Mouse (Mus musculus) intestine, embryonic 16.5 days (tissue): ENCODE measurements around the gene Baz2b. TPM values are rescaled to one million over a fixed set of nuclear protein-coding genes. Genes with fewer than 3 reads are reported as not detected.
A peak's percentile ranks its signal among the peaks of the same experiment; 100 is the strongest.

ENCODE experiments used
- ATAC-seq: fragments of 200-750 bp; cut with Nextera tagmentation; 2 replicates; pipeline ENCODE4 v1.8.0; 2017; ENCODE audit warnings: moderate TSS enrichment, moderate library complexity
- H3K27ac ChIP-seq: fragments of 300-500 bp; sonication (generic); 2 replicates; pipeline ENCODE4 v1.5.1; 2014; ENCODE audit warnings: mild to moderate bottlenecking, low read length
- H3K27me3 ChIP-seq: fragments of 300-500 bp; sonication (generic); replicated peaks from 2 replicates; pipeline ENCODE4 v1.6.1; 2014; ENCODE audit warnings: low read length, control low read depth, mixed read lengths; ENCODE audit not compliant: control insufficient read depth, insufficient read depth
- H3K36me3 ChIP-seq: fragments of 300-500 bp; sonication (generic); 2 replicates; pipeline ENCODE4 v1.6.1; 2014; ENCODE audit warnings: low read length, control low read depth; ENCODE audit not compliant: control insufficient read depth, insufficient read depth
- H3K4me1 ChIP-seq: fragments of 300-500 bp; sonication (generic); 2 replicates; pipeline ENCODE4 v1.6.1; 2014; ENCODE audit warnings: low read length, control low read depth, mixed read lengths; ENCODE audit not compliant: control insufficient read depth, insufficient read depth
- H3K4me2 ChIP-seq: fragments of 300-500 bp; sonication (generic); 2 replicates; pipeline ENCODE4 v1.6.1; 2014; ENCODE audit warnings: low read depth, low read length, control low read depth
- H3K4me3 ChIP-seq: fragments of 300-500 bp; sonication (generic); 2 replicates; pipeline ENCODE4 v1.5.1; 2014; ENCODE audit warnings: mild to moderate bottlenecking, low read length
- H3K9ac ChIP-seq: fragments of 300-500 bp; sonication (generic); 2 replicates; pipeline ENCODE4 v1.6.1; 2014; ENCODE audit warnings: low read depth, low read length
- H3K9me3 ChIP-seq: fragments of 300-500 bp; sonication (generic); 2 replicates; pipeline ENCODE4 v1.6.1; 2016; ENCODE audit warnings: low read length, control low read depth; ENCODE audit not compliant: control insufficient read depth
- WGBS: fragments of 180-500 bp; shearing (Covaris S2); extraction: QIAGEN DNeasy Blood & Tissue Kit; methylation state at CpG from one replicate; pipeline ENCODE4 v1.1.7; 2014; 5-methylcytosine and 5-hydroxymethylcytosine counted together
- polyA plus RNA-seq: library from polyadenylated mRNA; unstranded; fragments of >200 nt; fragmentation: Nextera tagmentation; extraction: Ambion mirVana; gene quantifications from 2 replicates; pipeline ENCODE4 v1.2.1, GENCODE M21; 2015

Gene Baz2b
- polyA plus RNA-seq, 1 experiment from 2014 or later, result 42.3 TPM

GRCm38 (mm10) chr2:60026554-60026953 is 183.1 kb downstream of the Baz2b start:
- Histone ChIP-seq H3K27ac (no peak overlapping the region), H3K4me1 (no peaks in the 10 kb centered on the region), H3K9me3 (no peaks in the 10 kb centered on the region), H3K4me3 (no peak overlapping the region), H3K36me3 (no peaks in the 10 kb centered on the region), H3K9ac (no peak overlapping the region), H3K27me3 (no peaks in the 10 kb centered on the region), H3K4me2 (no peak overlapping the region)
- ATAC-seq, result no peak
- 76% methylated on average over 6 of the region's 6 CpGs for WGBS

DNA sequence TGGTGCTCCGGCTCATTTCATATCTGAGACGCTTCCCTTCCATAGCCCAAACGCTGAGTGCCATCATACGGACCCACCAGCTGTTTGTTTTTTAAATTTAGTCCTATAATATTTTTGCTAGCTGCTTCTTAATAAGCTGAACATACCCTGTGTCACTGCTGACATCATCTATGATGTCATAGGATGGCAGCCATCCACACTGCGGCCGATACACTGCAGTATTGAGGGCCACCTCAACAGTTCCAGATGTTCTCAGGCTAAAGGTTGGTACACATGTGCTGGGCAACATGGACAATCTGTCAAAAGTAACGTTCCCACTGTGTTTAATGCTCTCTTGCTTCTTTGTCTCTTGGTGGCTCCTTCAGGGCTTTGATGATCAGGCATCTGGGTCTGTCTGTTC is 185.9 kb downstream of the Baz2b start:
- Histone ChIP-seq H3K9me3 (no peaks in the 10 kb centered on the region), H3K27me3 (no peaks in the 10 kb centered on the region), H3K4me2 (no peak overlapping the region), H3K4me1 (no peaks in the 10 kb centered on the region), H3K4me3 (no peak overlapping the region), H3K27ac (no peak overlapping the region), H3K9ac (no peak overlapping the region), H3K36me3 (no peaks in the 10 kb centered on the region)
- ATAC-seq, result no peak
- WGBS, result 90% methylated on average over 7 of the region's 7 CpGs

DNA sequence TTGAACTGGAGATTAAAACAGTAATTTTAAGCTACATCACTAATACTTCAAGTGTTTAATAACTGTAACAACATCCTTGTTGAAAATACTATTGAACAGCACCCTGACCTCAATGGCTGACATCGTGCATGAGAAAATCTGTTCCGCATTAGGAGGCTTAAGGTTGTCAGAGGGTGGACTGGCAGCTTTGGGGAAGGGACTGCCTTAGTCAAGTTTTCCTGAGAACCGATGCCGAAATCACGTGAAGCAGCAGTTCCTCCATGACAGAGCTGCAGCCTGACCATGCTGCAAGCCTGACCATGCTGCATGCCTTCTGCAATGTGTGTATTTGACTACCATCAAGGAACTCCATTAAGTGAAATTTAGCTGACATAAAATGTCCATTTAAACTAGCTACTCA is 188.1 kb downstream of the Baz2b start:
- 76% methylated on average over 5 of the region's 5 CpGs for WGBS
- H3K9me3 ChIP-seq, result no peaks in the 10 kb centered on the region
- ATAC-seq, result no peak
- no peaks in the 10 kb centered on the region for H3K4me1 ChIP-seq
- H3K4me3 ChIP-seq, result no peak overlapping the region
- no peak overlapping the region for H3K4me2 ChIP-seq
- no peak overlapping the region for H3K9ac ChIP-seq
- no peaks in the 10 kb centered on the region for H3K36me3 ChIP-seq
- H3K27ac ChIP-seq, result no peak overlapping the region
- H3K27me3 ChIP-seq, result no peaks in the 10 kb centered on the region

DNA sequence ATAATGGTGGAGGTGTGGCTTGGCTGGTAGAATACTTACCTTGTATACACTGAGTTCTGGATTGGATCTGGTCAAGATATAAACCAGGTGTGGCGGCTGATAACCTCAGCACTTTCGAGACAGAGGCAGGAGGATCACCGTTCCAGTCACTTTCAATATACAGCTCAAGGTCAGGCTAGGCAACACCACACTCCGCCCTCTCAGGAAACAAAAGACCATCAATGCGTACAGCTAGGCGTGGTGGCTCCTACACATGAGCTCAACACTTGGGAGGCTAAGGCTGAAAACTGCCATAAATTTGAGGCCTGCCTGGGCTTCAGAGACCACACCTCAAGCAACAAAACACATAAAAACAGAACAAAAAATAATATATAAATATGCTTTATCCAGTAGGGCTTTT is 188.5 kb downstream of the Baz2b start:
- Histone ChIP-seq H3K9ac (no peak overlapping the region), H3K4me1 (no peaks in the 10 kb centered on the region), H3K27me3 (no peaks in the 10 kb centered on the region), H3K4me2 (no peak overlapping the region), H3K9me3 (no peaks in the 10 kb centered on the region), H3K27ac (no peak overlapping the region), H3K36me3 (no peaks in the 10 kb centered on the region), H3K4me3 (no peak overlapping the region)
- ATAC-seq, result no peak
- WGBS, result 73% methylated on average over 6 of the region's 6 CpGs

- Histone ChIP-seq H3K27ac (no peak overlapping the region), H3K4me2 (no peak overlapping the region), H3K4me1 (no peaks in the 10 kb centered on the region), H3K9me3 (no peaks in the 10 kb centered on the region), H3K9ac (no peak overlapping the region), H3K4me3 (no peak overlapping the region), H3K36me3 (no peaks in the 10 kb centered on the region), H3K27me3 (no peaks in the 10 kb centered on the region)
- ATAC-seq, result no peak
- 95% methylated on average over 3 of the region's 3 CpGs for WGBS
Measured at GRCm38 (mm10) chr2:60019546-60020250, 189.9 kb downstream of the Baz2b start.

GRCm38 (mm10) chr2:60018875-60019501 is 190.7 kb downstream of the Baz2b start:
- Histone ChIP-seq H3K9me3 (no peaks in the 10 kb centered on the region), H3K27me3 (no peaks in the 10 kb centered on the region), H3K4me3 (no peak overlapping the region), H3K4me2 (no peak overlapping the region), H3K27ac (no peak overlapping the region), H3K4me1 (no peaks in the 10 kb centered on the region), H3K36me3 (no peaks in the 10 kb centered on the region), H3K9ac (no peak overlapping the region)
- 81% methylated on average over 10 of the region's 10 CpGs for WGBS
- no peak for ATAC-seq

DNA sequence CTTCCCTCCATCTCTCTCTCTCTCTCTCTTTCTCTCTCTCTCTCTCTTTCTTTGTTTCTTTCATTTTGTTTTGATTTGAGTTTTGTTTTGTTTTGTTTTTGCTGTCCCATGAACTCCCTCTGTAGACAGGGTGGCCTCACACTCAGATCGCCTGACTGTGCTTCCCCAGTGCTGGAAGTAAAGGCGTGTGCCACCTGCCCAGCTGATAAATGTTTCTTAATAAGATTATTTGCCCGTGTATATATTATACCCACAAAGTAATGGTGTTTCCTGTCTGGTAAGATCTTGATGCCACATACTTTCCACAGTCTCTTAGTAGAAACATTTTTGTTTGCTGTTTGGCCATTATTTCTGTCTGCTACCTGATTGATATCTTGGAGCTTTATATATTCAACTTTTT is 198.1 kb downstream of the Baz2b start:
- no peaks in the 10 kb centered on the region for H3K4me1 ChIP-seq
- H3K36me3 ChIP-seq, result no peaks in the 10 kb centered on the region
- ATAC-seq, result no peak
- 84% methylated on average over 3 of the region's 3 CpGs for WGBS
- H3K27ac ChIP-seq, result no peak overlapping the region
- H3K4me2 ChIP-seq, result no peak overlapping the region
- no peaks in the 10 kb centered on the region for H3K9me3 ChIP-seq
- H3K9ac ChIP-seq, result no peak overlapping the region
- H3K27me3 ChIP-seq, result no peaks in the 10 kb centered on the region
- H3K4me3 ChIP-seq, result no peak overlapping the region

DNA sequence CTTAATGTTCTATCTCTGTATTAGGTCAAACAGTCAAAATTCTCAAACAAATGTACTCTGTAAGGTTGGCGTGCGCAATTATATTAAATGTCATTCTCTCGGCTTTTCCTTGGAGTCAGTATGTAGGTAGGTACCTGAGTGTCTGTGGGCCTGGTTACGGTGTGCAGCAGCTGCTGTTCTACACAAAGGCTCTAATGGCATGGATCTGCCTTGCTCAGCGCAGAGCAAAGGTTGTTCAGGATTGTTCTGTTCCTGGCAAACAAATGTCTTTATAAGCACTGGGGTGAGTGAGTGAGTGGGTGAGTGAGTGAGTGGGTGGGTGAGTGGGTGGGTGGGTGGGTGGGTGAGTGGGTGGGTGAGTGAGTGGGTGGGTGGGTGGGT is 206.0 kb downstream of the Baz2b start:
- peaks cover 3% of the 10 kb centered on the region; the same call in 1 of the 2 replicates for H3K36me3 ChIP-seq
- 59% methylated on average over 5 of the region's 5 CpGs for WGBS
- H3K27ac ChIP-seq, result peak overlapping the region; percentile 41; the same call in 1 of the 2 replicates
- H3K9me3 ChIP-seq, result no peaks in the 10 kb centered on the region
- no peak overlapping the region for H3K9ac ChIP-seq
- H3K27me3 ChIP-seq, result no peaks in the 10 kb centered on the region
- ATAC-seq, result peak; percentile 91
- no peak overlapping the region for H3K4me2 ChIP-seq
- H3K4me1 ChIP-seq, result 0 out of 2 replicates have a peak, but pooled peaks cover 2% of the 10 kb centered on the region
- no peak overlapping the region for H3K4me3 ChIP-seq

DNA sequence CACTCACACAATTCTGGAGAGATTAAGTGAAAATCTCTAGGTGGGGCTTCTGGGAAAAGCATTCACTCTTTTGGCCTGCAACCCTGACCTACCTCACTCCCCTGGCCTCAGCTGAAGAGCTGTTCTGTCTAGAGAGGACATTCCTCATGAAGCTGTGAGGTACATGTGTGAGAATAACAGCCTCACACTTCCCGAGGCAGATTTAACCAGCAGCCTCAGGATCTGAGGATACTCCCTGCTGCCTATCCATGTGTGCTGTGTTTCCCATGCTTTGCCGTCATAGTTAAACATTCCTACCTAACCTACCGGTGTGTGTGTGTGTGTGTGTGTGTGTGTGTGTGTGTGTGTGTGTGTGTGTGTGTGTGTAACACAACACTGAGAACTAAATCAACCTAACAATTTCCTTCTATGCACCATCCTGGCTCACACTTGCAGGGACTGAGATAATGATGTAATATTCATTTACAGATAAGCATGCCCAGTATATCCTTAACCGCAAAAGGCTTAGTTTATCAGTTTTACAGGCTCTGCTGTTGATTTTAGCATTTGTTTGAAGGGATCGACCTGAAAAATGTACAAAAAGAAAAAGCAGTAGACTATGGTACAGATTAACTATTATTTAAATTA is 206.5 kb downstream of the Baz2b start:
- no peak overlapping the region for H3K4me3 ChIP-seq
- H3K9me3 ChIP-seq, result no peaks in the 10 kb centered on the region
- no peak overlapping the region for H3K9ac ChIP-seq
- H3K27me3 ChIP-seq, result no peaks in the 10 kb centered on the region
- WGBS, result 62% methylated on average over 5 of the region's 5 CpGs
- ATAC-seq, result peak; percentile 87
- H3K27ac ChIP-seq, result peak overlapping the region; percentile 38
- no peak overlapping the region for H3K4me2 ChIP-seq
- 0 out of 2 replicates have a peak, but pooled peaks cover 2% of the 10 kb centered on the region for H3K4me1 ChIP-seq
- peaks cover 3% of the 10 kb centered on the region; the same call in 1 of the 2 replicates for H3K36me3 ChIP-seq
